Mouse (Mus musculus) heart, postnatal 14 days (tissue): Measurements from ENCODE around the gene CN725425. TPM values are rescaled to one million over a fixed set of nuclear protein-coding genes. Genes with fewer than 3 reads are reported as not detected.
A peak's percentile ranks its signal among the peaks of the same experiment; 100 is the strongest.

Experiments
- DNase-seq, 2 experiments: peaks; one replicate each; pipeline ENCODE4 v3.0.0; 2021 to 2022
- intact Hi-C: fragments of 180-260 bp; cut with DNase I; formaldehyde crosslinking; loops from one replicate; pipeline ENCODE4 v1.15.1; 2025
- total RNA-seq, 2 experiments: library from RNA; stranded (reverse); gene quantifications; 2 replicates each; pipeline ENCODE4 v1.2.3; 2021

CN725425 gene
- total RNA-seq, 2 experiments from 2014 or later = 0.20 to 0.29 TPM

- DNase-seq = no peak
- intact Hi-C loops = no loop called here
These were observed 3.2 kb downstream of the CN725425 start for GRCm38 (mm10) chr15:91202486-91202885.

GRCm38 (mm10) chr15:91203521-91203920, 4.2 kb downstream of the CN725425 start:
- intact Hi-C loops = no loop called here
- no peak for DNase-seq

- DNase-seq = no peak
- intact Hi-C loops = no loop called here
These were observed 7.2 kb downstream of the CN725425 start for GRCm38 (mm10) chr15:91206518-91206917.

- intact Hi-C loops = no loop called here
- DNase-seq = no peak
These were observed 38.0 kb downstream of the CN725425 start for GRCm38 (mm10) chr15:91237294-91237693.

GRCm38 (mm10) chr15:91240683-91241335, 41.5 kb downstream of the CN725425 start:
- no peak for DNase-seq
- intact Hi-C loops = no loop called here

GRCm38 (mm10) chr15:91250815-91251214, 51.5 kb downstream of the CN725425 start:
- intact Hi-C loops = no loop called here
- DNase-seq = peak in 1 of 2 experiments; percentile 10

GRCm38 (mm10) chr15:91251544-91252408, 52.5 kb downstream of the CN725425 start:
- intact Hi-C loops = no loop called here

GRCm38 (mm10) chr15:91252956-91253355, 53.7 kb downstream of the CN725425 start:
- no peak for DNase-seq
- intact Hi-C loops = no loop called here

More at GRCm38 (mm10) chr15:91251544-91252408, 52.5 kb downstream of the CN725425 start:
- no peak for DNase-seq

GRCm38 (mm10) chr15:91255308-91255707, 56.0 kb downstream of the CN725425 start:
- intact Hi-C loops = no loop called here

GRCm38 (mm10) chr15:91257140-91257539, 57.8 kb downstream of the CN725425 start:
- intact Hi-C loops = no loop called here
- no peak for DNase-seq

More at GRCm38 (mm10) chr15:91255308-91255707, 56.0 kb downstream of the CN725425 start:
- DNase-seq = no peak

GRCm38 (mm10) chr15:91260578-91260977, 61.3 kb downstream of the CN725425 start:
- intact Hi-C loops = no loop called here

GRCm38 (mm10) chr15:91263926-91264325, 64.6 kb downstream of the CN725425 start:
- intact Hi-C loops = no loop called here

More at GRCm38 (mm10) chr15:91260578-91260977, 61.3 kb downstream of the CN725425 start:
- no peak for DNase-seq

GRCm38 (mm10) chr15:91268532-91268931, 69.2 kb downstream of the CN725425 start:
- DNase-seq = no peak
- intact Hi-C loops = no loop called here

More at GRCm38 (mm10) chr15:91263926-91264325, 64.6 kb downstream of the CN725425 start:
- DNase-seq = no peak

- intact Hi-C loops = no loop called here
- no peak for DNase-seq
These were observed 76.7 kb downstream of the CN725425 start for GRCm38 (mm10) chr15:91275961-91276360.

- intact Hi-C loops = no loop called here
- DNase-seq = no peak
These were observed 80.3 kb downstream of the CN725425 start for GRCm38 (mm10) chr15:91279571-91279970.

- DNase-seq = no peak
- intact Hi-C loops = no loop called here
These were observed 82.2 kb downstream of the CN725425 start for GRCm38 (mm10) chr15:91281521-91281920.

- intact Hi-C loops = no loop called here
- DNase-seq = peak; percentile 7 to 15
These were observed 83.5 kb downstream of the CN725425 start for GRCm38 (mm10) chr15:91282822-91283221.

- intact Hi-C loops = no loop called here
These were observed 84.1 kb downstream of the CN725425 start for GRCm38 (mm10) chr15:91283418-91283817.

GRCm38 (mm10) chr15:91299319-91299835, 100.1 kb downstream of the CN725425 start:
- DNase-seq = peak in 1 of 2 experiments; percentile 12
- intact Hi-C loops = no loop called here

More at GRCm38 (mm10) chr15:91283418-91283817, 84.1 kb downstream of the CN725425 start:
- DNase-seq = no peak

- intact Hi-C loops = loop anchor here (1.0 to 10.0 kb wide), 5 partner anchors 137 to 451 kb away; no protein-coding TSS in a partner anchor
- DNase-seq = peak; percentile 89 to 95
These were observed 102.1 kb downstream of the CN725425 start for GRCm38 (mm10) chr15:91301366-91301765.
